Comparison of ENCODE assay signal across 8 mouse cellular contexts in the genomic region with DNA sequence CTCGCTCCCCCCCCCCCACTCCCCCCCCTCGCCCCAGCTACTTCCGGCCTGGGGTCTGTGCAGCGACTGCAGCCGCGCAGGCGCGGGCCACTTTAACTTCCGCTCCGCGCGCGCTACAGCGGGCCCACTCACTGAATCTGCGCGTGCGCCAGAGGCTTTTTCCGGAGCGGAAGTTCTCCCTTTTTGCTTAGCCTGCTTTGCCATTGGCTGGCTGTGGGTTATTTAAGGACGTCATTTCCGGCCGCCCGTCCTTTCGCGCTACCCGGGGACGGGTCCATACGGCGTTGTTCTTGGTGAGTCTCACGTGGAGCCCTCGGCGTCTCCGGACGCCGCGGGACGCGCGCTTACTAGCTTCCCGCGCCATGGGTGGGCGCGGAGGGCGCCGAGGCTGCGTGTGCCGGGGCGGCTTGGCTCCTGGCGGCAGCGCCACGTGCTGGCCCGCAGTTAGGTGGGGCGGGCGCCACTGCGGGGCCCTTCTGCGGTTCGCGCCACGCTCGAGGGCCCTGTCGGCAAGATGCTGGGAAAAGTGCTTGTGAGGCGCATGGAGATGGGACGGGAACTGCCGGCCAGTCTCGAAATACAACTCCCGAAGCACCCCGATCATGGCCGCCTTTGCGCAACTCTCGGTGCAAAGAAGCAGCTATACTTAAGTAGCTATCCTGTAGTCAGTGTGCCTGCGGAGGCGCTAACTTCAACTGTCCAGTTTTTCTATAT. TPM values are rescaled to one million over a fixed set of nuclear protein-coding genes. Genes with fewer than 3 reads are reported as not detected.
DNase-seq lines count a peak whose midpoint lies in the region; ATAC-seq and TF ChIP-seq lines count a peak whose summit lies in the region.

A gene (plus strand): TSS at position 152 of the 714 bp plus-strand sequence.

- peak within 1 kb of the TSS; percentile 86 for H3K27ac ChIP-seq in embryonic facial prominence, embryonic 14.5 days (replicated peaks; ENCODE audit: low read depth, low read length)
- peak within 1 kb of the TSS; percentile 85 for H3K27ac ChIP-seq in heart, adult 2 months
- peak within 1 kb of the TSS; percentile 89 for H3K27ac ChIP-seq in limb, embryonic 13.5 days
- peak within 1 kb of the TSS; percentile 82 for H3K27ac ChIP-seq in midbrain, embryonic 16.5 days (ENCODE audit: low read length)

- peak; percentile 90 for TF ChIP-seq POLR2A in heart, adult 2 months (IDR thresholded peaks at IDR 0.05; ENCODE audit: insufficient read depth, low read depth, low read length)

- peaks cover 57% of the 10 kb centered on the region for H3K36me3 ChIP-seq in embryonic facial prominence, embryonic 14.5 days (ENCODE audit: control insufficient read depth, insufficient read depth, low read length)
- H3K36me3 ChIP-seq in heart, adult 2 months (ENCODE audit: control insufficient read depth, insufficient read depth, low read length), result peaks cover 3% of the 10 kb centered on the region
- H3K36me3 ChIP-seq in limb, embryonic 13.5 days, result peaks cover 59% of the 10 kb centered on the region
- H3K36me3 ChIP-seq in midbrain, embryonic 16.5 days (ENCODE audit: control insufficient read depth, insufficient read depth, low read length), result peaks cover 31% of the 10 kb centered on the region

- no peak for TF ChIP-seq CTCF in heart, adult 2 months (IDR thresholded peaks at IDR 0.05)

- 0 out of 2 replicates have a peak, but pooled peaks have one; percentile 47 for TF ChIP-seq EP300 in heart, adult 2 months (IDR thresholded peaks at IDR 0.05; ENCODE audit: insufficient read depth, low read depth, low read length)

- peak within 1 kb of the TSS; percentile 99 for H3K9ac ChIP-seq in embryonic facial prominence, embryonic 14.5 days (ENCODE audit: low read depth, low read length)
- peak within 1 kb of the TSS; percentile 96 for H3K9ac ChIP-seq in heart, adult 2 months (ENCODE audit: low read depth, low read length)
- H3K9ac ChIP-seq in limb, embryonic 13.5 days, result peak within 1 kb of the TSS; percentile 100
- peak within 1 kb of the TSS; percentile 99 for H3K9ac ChIP-seq in midbrain, embryonic 16.5 days (ENCODE audit: low read depth, low read length)

- peak within 1 kb of the TSS; percentile 81 for H3K4me2 ChIP-seq in embryonic facial prominence, embryonic 14.5 days (ENCODE audit: low read depth, low read length)
- H3K4me2 ChIP-seq in limb, embryonic 13.5 days (replicated peaks), result peak within 1 kb of the TSS; percentile 84
- peak within 1 kb of the TSS; percentile 94 for H3K4me2 ChIP-seq in midbrain, embryonic 16.5 days (ENCODE audit: low read length)

- peaks cover 10% of the 10 kb centered on the region for H3K4me1 ChIP-seq in embryonic facial prominence, embryonic 14.5 days (ENCODE audit: control insufficient read depth, insufficient read depth, low read length)
- peaks cover 7% of the 10 kb centered on the region for H3K4me1 ChIP-seq in heart, adult 2 months (ENCODE audit: control insufficient read depth, insufficient read depth, low read length)
- H3K4me1 ChIP-seq in limb, embryonic 13.5 days, result peaks cover 15% of the 10 kb centered on the region
- peaks cover 16% of the 10 kb centered on the region for H3K4me1 ChIP-seq in midbrain, embryonic 16.5 days (ENCODE audit: control insufficient read depth, insufficient read depth, low read length)

- ATAC-seq in embryonic facial prominence, embryonic 14.5 days (ENCODE audit: low read depth), result peak; percentile 98
- ATAC-seq in limb, embryonic 13.5 days (ENCODE audit: low FRiP score, low read depth), result peak; percentile 97
- peak; percentile 97 for ATAC-seq in midbrain, embryonic 16.5 days

- intact Hi-C loops in heart, adult 2 months (cut with DNase I), result loop anchor here (1.0 to 5.0 kb wide), 2 partner anchors 17 to 370 kb away; a partner anchor contains a TSS

- no peaks in the 10 kb centered on the region for H3K9me3 ChIP-seq in embryonic facial prominence, embryonic 14.5 days (ENCODE audit: control insufficient read depth, low read length)
- H3K9me3 ChIP-seq in limb, embryonic 13.5 days, result no peaks in the 10 kb centered on the region
- H3K9me3 ChIP-seq in midbrain, embryonic 16.5 days (replicated peaks; ENCODE audit: control insufficient read depth, low read length, poor library complexity, severe bottlenecking), result no peaks in the 10 kb centered on the region

- no peaks in the 10 kb centered on the region; the same call in 1 of the 2 replicates for H3K79me2 ChIP-seq in heart, adult 2 months (replicated peaks; ENCODE audit: control insufficient read depth, insufficient read depth, low read length)

- peak within 1 kb of the TSS; percentile 90 for H3K4me3 ChIP-seq in embryonic facial prominence, embryonic 14.5 days (ENCODE audit: low read depth, low read length)
- H3K4me3 ChIP-seq in heart, adult 2 months, result peak within 1 kb of the TSS; percentile 67
- peak within 1 kb of the TSS; percentile 100 for H3K4me3 ChIP-seq in limb, embryonic 13.5 days
- peak within 1 kb of the TSS; percentile 100 for H3K4me3 ChIP-seq in midbrain, embryonic 16.5 days (ENCODE audit: low read depth, low read length)

- DNase-seq in 3T3-L1 (ENCODE audit: low read depth, low spot score), result peak; percentile 98
- peak; percentile 83 to 91 for DNase-seq in adrenal gland, postnatal 4 days (ENCODE audit: low spot score in 2 of 2)
- DNase-seq in embryonic facial prominence, embryonic 14.5 days (ENCODE audit: low spot score), result peak; percentile 99
- peak; percentile 95 to 98 for DNase-seq in heart, adult 2 months
- peak; percentile 97 for DNase-seq in kidney, adult 8-10 months
- peak; percentile 84 to 96 for DNase-seq in spleen, postnatal 10 days (ENCODE audit: low spot score in 2 of 2)

- H3K27me3 ChIP-seq in embryonic facial prominence, embryonic 14.5 days (replicated peaks; ENCODE audit: control insufficient read depth, insufficient read depth, low read length), result no peaks in the 10 kb centered on the region
- H3K27me3 ChIP-seq in heart, adult 2 months (ENCODE audit: control insufficient read depth, insufficient read depth, low read length), result no peaks in the 10 kb centered on the region
- H3K27me3 ChIP-seq in limb, embryonic 13.5 days, result no peaks in the 10 kb centered on the region
- H3K27me3 ChIP-seq in midbrain, embryonic 16.5 days (ENCODE audit: control insufficient read depth, insufficient read depth, low read depth, low read length), result no peaks in the 10 kb centered on the region

- under 1% methylated on average over 68 of the region's 72 CpGs for WGBS in embryonic facial prominence, embryonic 14.5 days
- 1% methylated on average over 72 of the region's 72 CpGs for WGBS in heart, adult 2 months
- under 1% methylated on average over 72 of the region's 72 CpGs for WGBS in limb, embryonic 13.5 days
- under 1% methylated on average over 71 of the region's 72 CpGs for WGBS in midbrain, embryonic 16.5 days

RNA-seq across cellular contexts. Expression of the gene that starts here (rescaled TPM):
- 1,000 to 10,000 TPM; 1,207 to 1,212 TPM for total RNA-seq in adrenal gland, postnatal 4 days (2021)
- 1,998 and 2,049 TPM in 2 replicates for polyA plus RNA-seq in embryonic facial prominence, embryonic 14.5 days (2014; fragmentation: Nextera tagmentation; extraction: Ambion mirVana)
- 100 to 1,000 TPM; 457 to 528 TPM for total RNA-seq in heart, adult 2 months (2021)
- 1,018 and 1,107 TPM in 2 replicates for polyA plus RNA-seq in heart, adult 2 months (2012; rRNA removed)
- polyA plus RNA-seq in limb, embryonic 13.5 days (2015; fragmentation: Nextera tagmentation; extraction: Ambion mirVana), result 1,301 and 1,325 TPM in 2 replicates
- 846 and 879 TPM in 2 replicates for polyA plus RNA-seq in midbrain, embryonic 16.5 days (2015; fragmentation: Nextera tagmentation; extraction: Ambion mirVana)

Comparison
In these comparisons a context has a peak if more than half of its experiments do, and no peak if none do; other contexts are left out.
1. Peak in every context shown above with its lines: DNase-seq, ATAC-seq, H3K4me3 ChIP-seq and H3K27ac ChIP-seq.